Comparison of ENCODE assay signal across 31 mouse cellular contexts in the genomic region with DNA sequence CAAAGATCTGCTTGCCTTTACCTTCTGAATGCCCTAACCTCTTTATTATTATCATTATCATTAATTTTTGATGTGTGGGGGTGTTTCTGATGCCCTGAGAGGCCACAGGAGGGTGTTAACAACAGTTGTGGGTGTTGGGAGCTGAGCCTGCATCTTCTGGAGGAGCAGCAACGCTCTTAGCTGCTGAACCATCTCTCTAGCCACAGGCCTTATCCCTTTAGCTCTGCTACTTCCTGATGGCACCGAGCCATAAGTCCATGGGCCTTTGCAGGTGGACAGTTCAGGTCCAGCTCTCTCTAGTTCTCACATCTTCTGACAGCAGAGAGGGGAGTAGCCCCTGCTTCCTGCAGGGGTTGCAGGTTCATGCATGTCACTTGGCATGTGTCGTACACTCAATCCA. TPM values are rescaled to one million over a fixed set of nuclear protein-coding genes. Genes with fewer than 3 reads are reported as not detected.
"Had no signal": no experiment of that assay in that cellular context is flagged by ENCODE, and none has a peak within 500 bp of the region (broad histone marks: within the 10 kb centered on the region; RNA-seq: fewer than 3 reads in every experiment).

No protein-coding gene starts in this region.

- H3K9me3 ChIP-seq: limb, embryonic 10.5 days; limb, embryonic 15.5 days; liver, embryonic 12.5 days; liver, embryonic 13.5 days; liver, embryonic 15.5 days; lung, embryonic 15.5 days; midbrain, embryonic 13.5 days; midbrain, embryonic 15.5 days had no signal

- H3K27ac ChIP-seq: limb, embryonic 10.5 days; limb, embryonic 12.5 days; limb, embryonic 13.5 days; limb, embryonic 15.5 days; liver, embryonic 12.5 days; liver, embryonic 13.5 days; liver, embryonic 14.5 days; liver, embryonic 15.5 days; lung, embryonic 15.5 days; macrophage; midbrain, embryonic 10.5 days; midbrain, embryonic 12.5 days; midbrain, embryonic 13.5 days; midbrain, embryonic 15.5 days had no signal

- H3K36me3 ChIP-seq: limb, embryonic 10.5 days; limb, embryonic 12.5 days; limb, embryonic 13.5 days; limb, embryonic 15.5 days; liver, embryonic 12.5 days; liver, embryonic 13.5 days; liver, embryonic 15.5 days; lung, embryonic 15.5 days; midbrain, embryonic 10.5 days; midbrain, embryonic 12.5 days; midbrain, embryonic 13.5 days; midbrain, embryonic 15.5 days had no signal

- H3K9ac ChIP-seq: limb, embryonic 12.5 days; limb, embryonic 13.5 days; limb, embryonic 15.5 days; liver, embryonic 12.5 days; liver, embryonic 13.5 days; liver, embryonic 14.5 days; liver, embryonic 15.5 days; liver, postnatal 0 days; lung, embryonic 14.5 days; lung, embryonic 15.5 days; midbrain, embryonic 12.5 days; midbrain, embryonic 13.5 days; midbrain, embryonic 15.5 days had no signal

- H3K27me3 ChIP-seq: limb, embryonic 12.5 days; limb, embryonic 13.5 days; limb, embryonic 15.5 days; liver, embryonic 12.5 days; liver, embryonic 13.5 days; liver, embryonic 15.5 days; lung, embryonic 15.5 days; midbrain, embryonic 12.5 days; midbrain, embryonic 13.5 days; midbrain, embryonic 15.5 days had no signal

- H3K4me3 ChIP-seq: limb, embryonic 10.5 days; limb, embryonic 12.5 days; limb, embryonic 13.5 days; limb, embryonic 15.5 days; liver, embryonic 12.5 days; liver, embryonic 13.5 days; liver, embryonic 15.5 days; lung, embryonic 15.5 days; megakaryocyte, embryonic 14.5 days; midbrain, embryonic 10.5 days; midbrain, embryonic 12.5 days; midbrain, embryonic 13.5 days; midbrain, embryonic 15.5 days; myocyte had no signal

- H3K4me1 ChIP-seq: limb, embryonic 13.5 days; liver, embryonic 12.5 days; liver, embryonic 13.5 days; liver, embryonic 15.5 days; lung, embryonic 15.5 days; midbrain, embryonic 12.5 days; midbrain, embryonic 13.5 days; midbrain, embryonic 15.5 days had no signal

- DNase-seq: left cerebral cortex, postnatal 4 days; liver; liver, embryonic 13.5 days; liver, postnatal 0 days; lung, adult 18-20 months; lung, adult 2 months; lung, embryonic 14.5 days; lung, postnatal 10 days; lung, postnatal 14 days; lung, postnatal 36 days; lung, postnatal 4 days; midbrain, embryonic 14.5 days had no signal

RNA-seq across cellular contexts. Expression of a gene that starts 27.6 kb away (rescaled TPM):
- total RNA-seq: left cerebral cortex, postnatal 14 days; liver, adult 2 months; midbrain, postnatal 0 days had no signal
- polyA plus RNA-seq: limb, embryonic 11.5 days; midbrain, embryonic 13.5 days; midbrain, embryonic 15.5 days; midbrain, postnatal 0 days had no signal
